Comparison of ENCODE assay signal across 29 mouse cellular contexts in the genomic region with DNA sequence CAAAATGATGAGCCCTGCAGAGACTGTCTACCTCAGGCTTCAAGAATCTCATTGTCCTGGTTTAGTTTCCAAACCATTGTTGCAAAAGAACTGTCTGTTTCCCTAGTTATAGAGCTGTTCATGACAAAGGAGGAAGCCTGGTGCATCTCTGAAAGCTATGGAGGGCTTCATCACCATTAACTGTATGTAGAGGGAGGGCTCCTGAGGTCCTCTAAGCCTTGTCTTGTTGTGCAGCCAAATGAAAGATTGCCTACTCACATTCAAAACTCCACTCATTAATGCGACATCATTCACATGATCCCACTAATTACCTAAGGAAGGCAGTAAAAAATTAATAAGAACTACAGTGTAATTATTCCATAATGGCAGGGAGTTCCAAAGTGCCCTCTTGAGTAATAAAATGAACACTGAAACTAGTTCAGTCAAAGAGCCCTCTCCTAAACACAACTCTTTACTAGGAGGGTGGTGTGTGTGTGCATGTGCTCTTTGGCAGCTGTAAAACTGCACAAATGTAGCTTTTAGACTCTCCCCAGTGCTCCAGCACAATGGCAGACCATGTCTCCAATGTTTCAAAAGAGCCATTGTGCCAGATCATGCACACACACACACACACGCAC.
DNase-seq lines count a peak whose midpoint lies in the region; ATAC-seq lines count a peak whose summit lies in the region.
"Had no signal": no experiment of that assay in that cellular context is flagged by ENCODE, and none has a peak within 500 bp of the region (broad histone marks: within the 10 kb centered on the region; RNA-seq: fewer than 3 reads in every experiment).

No protein-coding gene starts in this region.

- no peak for DNase-seq in hindbrain, embryonic 11.5 days (ENCODE audit: low spot score)
- peak; percentile 30 for DNase-seq in R1 (ENCODE audit: low read depth, low spot score)
- no peak for DNase-seq in limb, embryonic 10.5 days (ENCODE audit: low spot score)
- no peak for DNase-seq in urinary bladder, postnatal 4 days (ENCODE audit: low spot score in 2 of 2)
- DNase-seq: adrenal gland, adult 2 months; adrenal gland, postnatal 10 days; adrenal gland, postnatal 25 days; B cell, adult 2 months; cerebellum, adult 11 months; cerebellum, adult 18-20 months; cerebellum, adult 8-10 months; cerebellum, adult 9-11 months; cerebellum, postnatal 14 days; cerebellum, postnatal 36 days; embryo, embryonic 11 days had no signal

- H3K9me3 ChIP-seq in hindbrain, embryonic 13.5 days: no peaks in the 10 kb centered on the region
- H3K9me3 ChIP-seq in hindbrain, embryonic 11.5 days (ENCODE audit: control insufficient read depth, low read length): no peaks in the 10 kb centered on the region
- H3K9me3 ChIP-seq in hindbrain, embryonic 16.5 days (ENCODE audit: control insufficient read depth, low read length): no peaks in the 10 kb centered on the region
- no peaks in the 10 kb centered on the region for H3K9me3 ChIP-seq in hindbrain, embryonic 12.5 days (replicated peaks)
- H3K9me3 ChIP-seq in neural tube, embryonic 14.5 days (ENCODE audit: control insufficient read depth, low read length): no peaks in the 10 kb centered on the region
- H3K9me3 ChIP-seq in limb, embryonic 10.5 days (replicated peaks): no peaks in the 10 kb centered on the region
- H3K9me3 ChIP-seq: embryonic facial prominence, embryonic 13.5 days; embryonic facial prominence, embryonic 15.5 days; forebrain, embryonic 10.5 days; forebrain, embryonic 12.5 days; G1E had no signal

- H3K9ac ChIP-seq in hindbrain, embryonic 13.5 days: no peak overlapping the region
- H3K9ac ChIP-seq in hindbrain, embryonic 11.5 days (ENCODE audit: low read depth, low read length): no peak overlapping the region
- no peak overlapping the region for H3K9ac ChIP-seq in hindbrain, embryonic 16.5 days (ENCODE audit: low read depth, low read length)
- H3K9ac ChIP-seq in hindbrain, embryonic 12.5 days: no peak overlapping the region
- no peak overlapping the region for H3K9ac ChIP-seq in neural tube, embryonic 14.5 days (replicated peaks; ENCODE audit: low read depth, low read length)
- H3K9ac ChIP-seq: embryonic facial prominence, embryonic 13.5 days; embryonic facial prominence, embryonic 15.5 days; forebrain, embryonic 12.5 days had no signal

- H3K27ac ChIP-seq in hindbrain, embryonic 13.5 days: no peak overlapping the region
- no peak overlapping the region for H3K27ac ChIP-seq in hindbrain, embryonic 11.5 days (ENCODE audit: low read depth, low read length)
- no peak overlapping the region for H3K27ac ChIP-seq in hindbrain, embryonic 16.5 days (ENCODE audit: low read depth, low read length)
- H3K27ac ChIP-seq in hindbrain, embryonic 12.5 days: no peak overlapping the region
- no peak overlapping the region for H3K27ac ChIP-seq in neural tube, embryonic 14.5 days (ENCODE audit: low read depth, low read length)
- H3K27ac ChIP-seq in limb, embryonic 10.5 days: no peak overlapping the region
- H3K27ac ChIP-seq: embryonic facial prominence, embryonic 13.5 days; embryonic facial prominence, embryonic 15.5 days; forebrain, embryonic 10.5 days; forebrain, embryonic 12.5 days had no signal

- 83% methylated on average over 2 of the region's 2 CpGs for WGBS in hindbrain, embryonic 13.5 days
- WGBS in hindbrain, embryonic 11.5 days: 91% methylated on average over 2 of the region's 2 CpGs
- WGBS in hindbrain, embryonic 16.5 days: 77% methylated on average over 2 of the region's 2 CpGs
- WGBS in hindbrain, embryonic 12.5 days: 92% methylated on average over 2 of the region's 2 CpGs
- WGBS in neural tube, embryonic 14.5 days: 57% methylated on average over 2 of the region's 2 CpGs
- 88% methylated on average over 2 of the region's 2 CpGs for WGBS in limb, embryonic 10.5 days

- H3K4me1 ChIP-seq in hindbrain, embryonic 13.5 days (replicated peaks): no peaks in the 10 kb centered on the region
- no peaks in the 10 kb centered on the region for H3K4me1 ChIP-seq in hindbrain, embryonic 11.5 days (replicated peaks; ENCODE audit: control insufficient read depth, insufficient read depth, low read length)
- no peaks in the 10 kb centered on the region for H3K4me1 ChIP-seq in hindbrain, embryonic 16.5 days (ENCODE audit: control insufficient read depth, insufficient read depth, low read depth, low read length)
- H3K4me1 ChIP-seq in hindbrain, embryonic 12.5 days: no peaks in the 10 kb centered on the region
- H3K4me1 ChIP-seq in neural tube, embryonic 14.5 days (ENCODE audit: control insufficient read depth, insufficient read depth, low read length): no peaks in the 10 kb centered on the region
- H3K4me1 ChIP-seq in limb, embryonic 10.5 days: no peaks in the 10 kb centered on the region
- H3K4me1 ChIP-seq: embryonic facial prominence, embryonic 13.5 days; embryonic facial prominence, embryonic 15.5 days; forebrain, embryonic 10.5 days; forebrain, embryonic 12.5 days had no signal

- no peak overlapping the region for H3K4me2 ChIP-seq in hindbrain, embryonic 13.5 days
- H3K4me2 ChIP-seq in hindbrain, embryonic 11.5 days (replicated peaks; ENCODE audit: low read depth, low read length): no peak overlapping the region
- no peak overlapping the region for H3K4me2 ChIP-seq in hindbrain, embryonic 16.5 days (ENCODE audit: low read length)
- no peak overlapping the region for H3K4me2 ChIP-seq in hindbrain, embryonic 12.5 days (replicated peaks)
- H3K4me2 ChIP-seq in neural tube, embryonic 14.5 days (ENCODE audit: low read depth, low read length): no peak overlapping the region
- H3K4me2 ChIP-seq: embryonic facial prominence, embryonic 13.5 days; embryonic facial prominence, embryonic 15.5 days; forebrain, embryonic 12.5 days had no signal

- no peaks in the 10 kb centered on the region for H3K27me3 ChIP-seq in hindbrain, embryonic 13.5 days
- no peaks in the 10 kb centered on the region for H3K27me3 ChIP-seq in hindbrain, embryonic 11.5 days (ENCODE audit: control insufficient read depth, insufficient read depth, low read length)
- H3K27me3 ChIP-seq in hindbrain, embryonic 16.5 days (replicated peaks; ENCODE audit: control insufficient read depth, insufficient read depth, low read length): no peaks in the 10 kb centered on the region
- no peaks in the 10 kb centered on the region for H3K27me3 ChIP-seq in hindbrain, embryonic 12.5 days
- H3K27me3 ChIP-seq in neural tube, embryonic 14.5 days (ENCODE audit: control insufficient read depth, insufficient read depth, low read length): no peaks in the 10 kb centered on the region
- no peaks in the 10 kb centered on the region for H3K27me3 ChIP-seq in limb, embryonic 10.5 days (ENCODE audit: low read depth, poor library complexity, severe bottlenecking)
- H3K27me3 ChIP-seq: CH12.LX; embryonic facial prominence, embryonic 13.5 days; embryonic facial prominence, embryonic 15.5 days; forebrain, embryonic 12.5 days had no signal

- ATAC-seq in hindbrain, embryonic 13.5 days (ENCODE audit: low FRiP score): 0 out of 2 replicates have a peak, but pooled peaks have one; percentile 22
- ATAC-seq in hindbrain, embryonic 11.5 days (ENCODE audit: low FRiP score): no peak
- peak; percentile 35; the same call in 1 of the 2 replicates for ATAC-seq in hindbrain, embryonic 16.5 days
- no peak for ATAC-seq in hindbrain, embryonic 12.5 days (ENCODE audit: low FRiP score)
- peak; percentile 76; the same call in 1 of the 2 replicates for ATAC-seq in neural tube, embryonic 14.5 days (ENCODE audit: low read depth)
- ATAC-seq: CD4-positive, CD25-positive, alpha-beta regulatory T cell, adult 4 months; forebrain, embryonic 14.5 days; Patski had no signal

- H3K36me3 ChIP-seq in hindbrain, embryonic 13.5 days: no peaks in the 10 kb centered on the region
- H3K36me3 ChIP-seq in hindbrain, embryonic 11.5 days (ENCODE audit: control insufficient read depth, insufficient read depth, low read length): no peaks in the 10 kb centered on the region
- no peaks in the 10 kb centered on the region for H3K36me3 ChIP-seq in hindbrain, embryonic 16.5 days (ENCODE audit: control insufficient read depth, insufficient read depth, low read length)
- H3K36me3 ChIP-seq in hindbrain, embryonic 12.5 days: no peaks in the 10 kb centered on the region
- H3K36me3 ChIP-seq in neural tube, embryonic 14.5 days (ENCODE audit: control insufficient read depth, insufficient read depth, low read length): no peaks in the 10 kb centered on the region
- H3K36me3 ChIP-seq in limb, embryonic 10.5 days: no peaks in the 10 kb centered on the region
- H3K36me3 ChIP-seq: embryonic facial prominence, embryonic 13.5 days; embryonic facial prominence, embryonic 15.5 days; forebrain, embryonic 10.5 days; forebrain, embryonic 12.5 days; G1E had no signal

- no peak overlapping the region for H3K4me3 ChIP-seq in hindbrain, embryonic 13.5 days
- H3K4me3 ChIP-seq in hindbrain, embryonic 11.5 days (ENCODE audit: low read depth, low read length): no peak overlapping the region
- H3K4me3 ChIP-seq in hindbrain, embryonic 16.5 days (ENCODE audit: low read length): no peak overlapping the region
- no peak overlapping the region for H3K4me3 ChIP-seq in hindbrain, embryonic 12.5 days
- H3K4me3 ChIP-seq in neural tube, embryonic 14.5 days (ENCODE audit: low read depth, low read length): no peak overlapping the region
- no peak overlapping the region for H3K4me3 ChIP-seq in limb, embryonic 10.5 days
- H3K4me3 ChIP-seq: embryonic facial prominence, embryonic 13.5 days; embryonic facial prominence, embryonic 15.5 days; erythroblast, embryonic 14.5 days; forebrain, embryonic 10.5 days; forebrain, embryonic 12.5 days had no signal

Comparison
In these comparisons a context has a peak if more than half of its experiments do, and no peak if none do; other contexts are left out.
1. ATAC-seq: peak in hindbrain, embryonic 13.5 days (single experiment), hindbrain, embryonic 16.5 days (single experiment) and neural tube, embryonic 14.5 days (single experiment); none in hindbrain, embryonic 11.5 days (single experiment) and hindbrain, embryonic 12.5 days (single experiment).